Mouse (Mus musculus): ENCODE measurements around the gene Pfdn6. TPM values are rescaled to one million over a fixed set of nuclear protein-coding genes. Genes with fewer than 3 reads are reported as not detected.

Pfdn6 gene
- total RNA-seq, 1 experiment from 2014 or later, result 96.2 TPM

DNA sequence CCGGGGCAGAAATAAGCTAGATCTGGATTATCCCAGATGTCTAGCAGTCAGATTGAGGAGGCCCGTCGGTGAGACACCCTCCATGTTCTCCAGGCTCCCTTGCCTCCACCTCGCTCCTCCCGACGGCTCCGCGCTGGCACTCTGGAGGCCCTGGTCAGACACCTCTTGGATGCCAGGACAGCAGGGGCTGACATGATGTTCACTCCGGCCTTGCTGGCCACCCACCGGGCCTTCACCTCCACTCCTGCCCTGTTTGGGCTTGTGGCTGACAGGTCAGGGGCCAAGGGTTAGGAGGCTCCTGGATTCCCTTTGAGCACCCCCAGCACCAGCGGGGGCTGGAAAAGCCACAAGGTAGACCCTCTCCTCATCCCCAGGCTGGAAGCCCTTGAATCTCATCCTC lies 8.2 kb downstream of the Pfdn6 start:
- no peak for DNase-seq

DNA sequence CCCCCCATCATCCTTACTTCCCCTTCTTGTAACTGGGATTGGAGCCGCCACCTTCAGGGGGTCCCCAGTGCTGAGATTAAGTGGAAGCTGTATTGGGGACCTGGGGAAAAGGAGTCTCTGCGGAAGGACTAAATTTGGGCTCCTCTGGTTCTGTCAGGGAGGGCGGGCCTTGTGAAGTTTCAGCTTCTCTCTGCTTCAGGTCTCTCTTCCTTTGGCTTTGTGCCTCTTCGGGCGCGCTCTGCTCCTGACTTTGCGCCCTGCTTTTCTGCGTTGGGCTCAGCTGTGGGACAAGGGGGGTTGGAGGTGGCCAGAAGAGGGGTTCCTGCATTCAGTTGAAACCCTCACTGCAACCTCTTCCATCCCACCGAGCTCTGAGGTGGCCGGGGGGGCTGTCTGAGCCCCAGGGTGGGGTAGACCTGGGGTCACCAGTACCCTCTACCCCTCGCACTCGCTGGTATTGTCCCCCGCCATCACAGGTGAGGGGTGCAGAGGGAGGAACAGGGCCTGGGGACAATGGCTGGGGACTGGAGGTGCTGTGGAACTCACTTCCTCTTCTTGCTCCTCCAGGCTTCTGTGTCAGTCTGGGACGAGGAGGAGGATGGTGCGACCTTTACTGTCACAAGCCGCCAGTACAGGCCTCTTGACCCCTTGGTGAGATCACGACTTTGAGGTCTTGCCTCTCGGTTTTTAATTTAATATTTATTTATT lies 8.8 kb downstream of the Pfdn6 start:
- DNase-seq, result peak; percentile 28

DNA sequence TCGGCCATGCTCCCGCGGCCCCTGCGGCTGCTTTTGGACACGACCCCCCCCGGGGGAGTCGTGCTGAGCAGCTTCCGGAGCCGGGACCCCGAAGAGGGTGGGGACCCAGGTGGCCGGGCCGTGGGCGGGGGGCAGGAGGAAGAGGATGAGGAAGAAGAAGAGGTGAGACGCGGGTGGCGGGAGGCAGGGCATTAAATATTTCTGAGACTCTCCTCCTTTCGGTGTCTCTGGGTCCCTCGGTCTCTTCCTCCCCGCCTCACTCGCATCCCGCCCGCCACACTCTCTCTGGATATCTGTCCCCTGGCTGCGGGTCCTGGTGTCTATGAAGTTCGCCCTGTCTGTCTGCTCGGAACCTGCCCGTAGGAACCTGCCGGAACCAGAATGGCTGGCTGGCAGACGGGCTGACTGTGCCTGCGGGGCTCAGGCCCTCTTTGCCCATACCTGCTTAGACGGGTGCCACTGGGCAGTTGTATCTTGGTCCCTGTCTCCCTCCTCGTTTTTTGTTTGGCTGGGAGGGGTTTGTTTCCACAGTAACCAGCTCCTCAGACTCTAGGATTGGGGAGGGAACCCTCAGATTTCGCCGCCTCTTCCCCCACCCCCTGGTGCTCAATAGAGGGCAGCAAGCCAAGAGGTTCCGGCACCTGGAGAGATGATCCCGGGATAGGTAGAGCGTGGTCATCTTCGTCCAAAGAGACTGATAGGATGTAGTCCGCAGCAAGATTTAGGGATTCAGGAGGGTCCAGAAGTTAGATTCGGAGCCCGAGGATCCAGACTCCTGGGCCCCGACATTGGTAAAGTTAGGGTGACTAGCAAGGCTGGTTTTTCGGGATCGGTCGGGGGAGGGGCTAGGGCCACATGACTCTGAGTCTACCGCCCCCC lies 9.6 kb downstream of the Pfdn6 start:
- DNase-seq, result peak; percentile 73

DNA sequence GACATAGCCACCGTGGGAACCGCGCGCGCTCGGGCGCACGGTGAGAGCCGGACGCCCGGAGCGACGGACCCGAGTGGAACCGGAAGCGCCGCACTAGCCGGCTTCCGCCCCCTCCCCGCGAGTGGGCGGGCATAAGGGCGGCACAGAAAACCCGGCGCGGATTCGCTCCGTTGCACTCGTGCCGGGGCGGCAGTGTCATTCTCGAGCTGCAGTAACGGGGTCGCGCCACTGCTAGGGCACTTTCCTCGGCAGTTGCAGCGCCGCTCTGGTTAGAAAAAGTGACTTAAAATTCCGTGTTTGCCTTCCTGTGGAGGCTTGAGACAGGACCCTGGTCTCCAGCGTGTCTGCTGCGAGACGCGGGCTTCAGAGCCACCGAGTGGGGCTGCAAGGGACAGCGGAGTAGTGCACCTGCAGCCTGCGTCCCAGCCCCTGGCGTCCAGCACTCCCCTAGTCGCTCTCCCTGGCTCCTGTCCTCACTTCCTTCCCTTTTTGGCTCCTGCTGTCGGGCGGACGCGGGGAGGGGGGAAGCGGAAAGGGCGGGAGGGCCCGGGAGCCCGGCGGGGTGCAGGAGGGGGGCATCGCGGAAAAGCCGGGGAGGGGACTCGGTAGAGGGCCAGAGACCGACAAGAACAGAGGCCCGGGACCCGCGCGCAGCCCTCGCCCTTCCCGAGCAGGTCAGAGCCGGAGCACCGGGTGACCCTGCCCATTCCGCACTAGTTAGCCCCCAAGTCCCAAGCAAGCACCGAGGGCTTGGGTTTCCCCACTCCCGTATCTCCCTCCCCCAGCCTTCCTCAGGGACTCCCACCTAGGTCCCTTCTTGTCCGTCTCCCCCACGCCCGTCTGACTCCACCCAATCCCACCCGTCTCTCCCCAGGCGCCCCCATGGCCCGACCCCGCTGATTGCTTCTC lies 10.5 kb downstream of the Pfdn6 start, which contains the start of gene Rgl2:
Gene Rgl2 (plus strand): TSS at position 173 of the 909 bp plus-strand sequence.
- peak; percentile 97 for DNase-seq

DNA sequence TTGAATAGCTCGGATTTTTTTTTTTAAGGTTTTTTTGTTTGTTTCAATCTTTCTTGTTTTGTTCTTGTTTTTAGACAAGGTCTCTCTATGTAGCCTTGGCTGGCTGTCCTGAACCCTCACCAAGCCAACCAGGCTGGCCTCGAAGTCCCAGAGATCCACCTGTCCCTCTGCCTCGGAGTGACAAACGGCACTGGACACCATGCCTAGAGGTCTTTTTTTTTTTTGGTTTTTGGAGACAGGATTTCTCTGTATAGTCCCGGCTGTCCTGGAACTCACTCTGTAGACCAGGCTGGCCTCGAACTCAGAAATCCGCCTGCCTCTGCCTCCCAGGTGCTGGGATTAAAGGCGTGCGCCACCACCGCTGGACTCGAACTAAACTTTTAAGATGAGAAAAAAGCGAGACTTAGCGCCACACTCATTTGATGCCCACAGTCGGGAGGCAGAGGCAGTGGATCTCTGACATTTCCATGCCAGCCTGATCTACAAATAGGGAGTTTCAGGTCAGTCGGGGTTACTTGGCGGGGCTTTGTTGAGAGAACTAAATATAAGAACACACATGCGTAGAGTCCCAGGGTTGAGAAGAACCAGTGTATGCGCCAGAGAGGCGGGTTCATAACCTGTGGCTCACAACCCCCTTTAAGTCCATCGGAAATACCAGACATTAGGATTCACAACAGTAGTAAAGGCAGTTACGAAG lies 11.7 kb downstream of the Pfdn6 start:
- no peak for DNase-seq

DNA sequence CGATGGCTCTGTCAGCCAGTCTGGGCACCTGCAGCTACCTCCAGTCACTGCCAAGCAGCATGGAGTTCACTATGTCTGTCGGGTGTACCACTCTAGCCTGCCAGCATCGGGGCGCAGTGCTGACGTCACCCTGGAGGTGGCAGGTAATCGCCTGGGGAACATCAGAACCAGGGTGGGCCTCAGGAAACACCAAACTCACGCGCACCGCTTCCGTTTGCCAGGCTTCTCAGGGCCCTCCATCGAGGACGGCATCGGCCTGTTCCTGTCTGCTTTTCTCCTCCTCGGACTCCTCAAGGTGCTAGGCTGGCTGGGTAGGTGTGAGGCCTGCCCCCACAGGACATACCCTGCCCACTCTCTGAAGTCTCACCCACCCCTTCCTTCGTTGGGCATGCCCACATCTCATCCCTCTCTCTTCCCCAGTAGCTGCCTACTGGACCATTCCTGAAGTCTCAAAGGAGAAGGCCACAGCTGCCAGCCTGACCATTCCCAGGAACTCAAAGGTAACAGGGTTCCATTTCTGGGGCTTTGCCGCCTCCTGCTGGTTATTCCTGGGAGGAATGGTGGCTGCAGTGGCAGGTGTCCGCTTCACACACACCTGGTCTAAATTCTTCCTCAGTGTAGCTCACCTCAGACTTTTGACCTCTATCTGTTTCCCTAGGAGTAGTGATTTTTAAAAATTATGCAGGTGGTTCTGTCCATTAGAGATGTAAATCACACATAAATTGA lies 13.8 kb downstream of the Pfdn6 start:
- DNase-seq, result no peak

DNA sequence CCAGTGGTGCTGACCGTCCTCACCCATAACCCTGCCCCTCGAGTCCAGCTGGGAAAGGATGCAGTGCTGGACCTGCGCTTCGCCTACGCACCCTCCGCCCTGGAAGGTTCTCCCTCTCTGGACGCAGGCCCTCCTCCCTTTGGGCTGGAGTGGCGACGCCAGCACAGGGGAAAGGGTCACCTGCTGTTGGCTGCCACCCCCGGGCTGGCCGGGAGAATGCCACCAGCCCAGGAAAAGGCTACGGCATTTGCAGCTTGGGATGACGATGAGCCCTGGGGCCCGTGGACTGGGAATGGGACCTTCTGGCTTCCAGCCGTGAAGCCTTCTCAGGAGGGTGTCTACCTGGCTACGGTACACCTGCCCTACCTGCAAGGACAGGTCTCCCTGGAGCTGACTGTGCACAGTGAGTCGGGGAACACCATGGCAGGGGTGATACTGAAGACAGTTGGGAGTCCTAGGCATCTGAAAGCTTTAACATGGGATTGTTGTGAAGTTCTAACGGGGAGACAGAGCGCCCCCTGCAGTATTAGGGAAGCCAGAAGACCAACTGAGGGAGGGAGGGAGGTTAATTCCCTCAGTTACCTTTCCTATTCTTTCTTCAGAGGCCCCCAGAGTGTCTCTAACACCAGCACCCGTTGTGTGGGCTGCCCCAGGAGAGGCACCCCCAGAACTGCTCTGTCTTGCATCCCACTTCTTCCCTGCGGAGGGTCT lies 14.6 kb downstream of the Pfdn6 start:
- no peak for DNase-seq

DNA sequence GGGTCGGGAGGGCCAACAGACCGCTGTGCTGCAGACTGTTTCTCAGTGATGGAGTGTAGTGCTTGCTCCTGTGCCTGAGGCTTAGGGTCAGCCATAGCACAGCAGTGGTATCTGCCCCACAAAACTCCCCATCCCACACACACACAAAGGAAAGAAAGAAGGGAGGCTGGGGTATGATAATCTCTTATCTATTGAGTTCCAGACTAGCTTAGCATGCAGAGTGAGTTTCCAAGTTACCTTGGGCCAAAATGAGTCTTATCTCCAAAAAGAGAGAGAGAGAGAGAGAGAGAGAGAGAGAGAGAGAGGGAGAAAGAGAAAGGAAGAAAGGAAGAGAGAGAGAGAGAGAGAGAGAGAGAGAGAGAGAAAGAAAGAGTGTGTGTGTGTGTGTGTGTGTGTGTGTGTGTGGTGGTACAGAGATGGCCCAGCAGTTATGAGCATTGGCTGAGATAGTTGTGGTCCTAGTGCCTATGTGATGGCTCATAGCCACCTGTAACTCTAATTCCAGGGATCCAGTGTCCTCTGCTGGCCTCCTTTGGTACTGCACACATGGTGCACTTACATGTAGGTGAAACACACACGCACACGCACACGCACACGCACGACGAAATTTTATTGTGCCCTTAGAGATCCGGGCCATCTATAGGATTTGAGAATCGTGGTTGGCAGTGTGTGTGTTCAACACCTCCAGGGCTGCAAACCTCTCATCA lies 15.4 kb downstream of the Pfdn6 start:
- DNase-seq, result peak; percentile 70

DNA sequence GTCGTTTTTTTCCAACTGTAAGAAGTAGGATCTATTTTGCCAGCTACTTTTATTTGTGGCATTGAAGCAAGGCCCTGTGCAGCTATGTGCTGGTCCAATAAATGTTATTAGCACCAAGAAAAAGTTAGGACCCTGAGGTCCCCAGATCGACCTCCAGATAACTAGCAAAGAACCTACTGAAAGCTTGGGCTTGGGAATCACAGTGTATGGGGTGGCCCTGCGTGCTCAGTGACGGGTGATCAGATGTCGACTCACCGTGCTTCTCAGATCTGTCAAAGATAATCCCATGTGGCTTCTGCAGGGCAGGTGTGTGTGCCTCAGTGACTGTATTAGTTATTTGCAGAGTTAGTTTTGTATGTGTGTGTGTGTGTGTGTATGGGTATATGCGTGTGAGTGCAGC lies 18.8 kb downstream of the Pfdn6 start:
- no peak for DNase-seq

DNA sequence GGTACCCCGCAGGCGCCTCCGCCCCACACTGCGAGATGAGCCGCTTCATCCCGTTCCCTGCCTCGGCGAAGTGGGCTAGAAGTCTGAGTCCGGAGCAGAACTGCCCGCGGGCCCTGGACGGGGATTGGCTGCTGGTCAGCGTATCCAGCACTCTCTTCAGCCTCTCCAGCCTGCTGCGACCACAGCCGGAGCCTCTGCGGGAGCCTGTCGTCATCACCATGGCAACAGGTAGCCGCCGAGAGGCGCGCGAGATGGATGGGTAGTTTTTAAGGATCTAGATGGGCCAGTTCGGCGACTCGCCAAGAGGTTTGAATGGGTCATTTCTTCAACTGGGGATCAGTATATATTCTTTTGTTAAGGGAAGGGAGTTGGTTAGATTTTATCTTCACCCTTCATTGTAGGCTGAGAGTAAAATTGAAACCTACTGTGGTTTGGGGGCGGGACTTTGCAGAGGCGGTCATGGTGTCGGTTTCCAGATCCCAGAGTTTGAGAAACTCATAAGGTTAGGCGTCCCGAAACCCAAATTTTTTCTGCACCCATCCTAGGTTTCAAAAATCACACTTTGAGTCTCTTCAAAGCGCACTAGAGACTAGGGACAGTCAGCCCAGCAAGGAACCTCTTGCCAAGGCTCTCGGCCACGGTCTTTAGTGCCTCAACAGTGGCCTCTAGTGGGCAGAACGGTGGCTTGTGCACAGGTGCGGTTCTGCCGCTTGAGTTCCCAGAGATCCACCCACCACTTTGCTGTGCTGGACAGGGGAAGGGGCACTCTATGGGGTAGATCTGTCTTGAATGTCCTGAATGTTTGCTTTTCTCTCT lies 19.7 kb downstream of the Pfdn6 start:
- DNase-seq, result peak; percentile 90

DNA sequence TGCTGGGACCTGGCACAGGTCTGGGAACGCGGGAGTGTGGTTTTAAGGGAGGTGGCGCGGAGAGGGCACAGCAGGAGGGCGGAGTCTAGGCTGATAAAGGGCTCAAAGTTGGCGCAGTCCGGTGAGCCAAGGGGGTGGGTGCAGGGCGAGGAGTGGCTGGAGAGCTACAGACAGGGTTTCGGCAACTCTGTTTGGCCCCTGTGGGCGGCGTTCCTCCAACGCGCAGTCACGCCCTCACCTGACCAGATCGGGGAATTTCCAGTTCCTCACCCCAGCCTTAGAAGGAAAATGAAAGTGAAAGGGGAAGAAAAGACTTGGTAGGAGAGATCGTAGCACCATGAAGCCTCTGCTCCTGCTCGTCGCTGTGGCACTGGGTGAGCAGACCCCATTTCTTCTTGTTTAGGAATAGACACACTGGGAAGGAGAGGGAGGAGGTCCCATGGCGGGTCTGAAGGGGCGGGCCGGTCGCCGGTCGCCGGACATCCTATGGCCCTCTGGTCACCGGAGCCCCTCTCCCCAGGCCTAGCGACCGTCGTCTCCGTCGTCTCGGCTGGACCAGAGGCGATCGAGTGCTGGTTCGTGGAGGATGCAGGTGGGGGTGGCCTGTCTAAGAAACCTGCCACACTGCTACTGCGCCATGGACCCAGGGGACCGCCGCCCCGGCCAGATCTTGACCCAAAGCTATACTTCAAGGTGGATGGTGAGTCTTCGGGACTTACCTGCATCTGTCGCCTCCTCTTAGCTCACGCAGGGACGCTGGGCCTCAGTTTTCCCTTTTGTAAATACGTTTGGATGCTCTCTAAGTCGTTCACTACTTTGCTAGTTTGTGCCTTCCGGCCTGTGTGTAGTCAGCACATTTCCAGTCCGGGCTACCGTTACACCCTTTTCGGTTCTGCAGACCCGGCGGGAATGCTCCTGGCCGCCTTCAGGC lies 20.5 kb downstream of the Pfdn6 start:
- DNase-seq, result peak; percentile 93

DNA sequence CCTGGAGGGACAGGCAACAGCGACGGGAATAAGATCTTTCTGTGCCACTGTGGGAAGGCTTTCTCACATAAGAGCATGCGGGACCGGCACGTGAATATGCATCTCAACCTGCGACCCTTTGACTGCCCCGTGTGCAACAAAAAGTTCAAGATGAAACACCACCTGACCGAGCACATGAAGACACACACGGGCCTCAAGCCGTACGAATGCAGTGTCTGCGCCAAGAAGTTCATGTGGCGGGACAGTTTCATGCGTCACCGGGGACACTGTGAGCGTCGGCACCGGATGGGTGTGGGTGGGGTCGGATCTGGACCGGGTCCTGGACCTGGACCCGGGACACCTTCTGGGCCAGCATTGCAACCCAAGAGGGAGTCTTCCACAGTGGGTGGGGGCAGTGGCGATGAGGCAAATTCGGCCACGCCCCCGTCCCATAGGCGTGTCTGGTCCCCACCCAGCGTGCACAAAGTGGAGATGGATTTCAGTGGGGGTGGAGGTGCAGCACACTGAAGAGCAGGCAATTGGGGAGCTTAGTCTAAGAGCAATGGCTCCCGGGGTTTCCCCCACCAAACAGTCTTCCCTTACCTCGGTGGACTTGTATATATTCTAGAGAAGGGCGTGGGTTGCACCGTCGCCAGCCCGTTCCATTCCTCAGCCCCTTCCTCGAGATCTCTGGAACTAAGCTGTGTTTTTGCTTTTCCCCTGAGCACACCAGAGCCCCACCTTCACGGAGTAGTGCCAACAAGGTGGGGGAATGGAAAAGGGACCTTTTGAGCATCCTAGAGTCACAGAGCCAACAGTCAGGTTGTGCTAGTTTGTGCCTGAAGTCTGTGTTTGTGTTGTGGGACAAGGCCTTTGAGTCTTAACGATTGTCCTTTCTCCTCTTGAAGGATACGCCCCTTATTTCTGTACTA lies 21.6 kb downstream of the Pfdn6 start:
- peak; percentile 40 for DNase-seq

DNA sequence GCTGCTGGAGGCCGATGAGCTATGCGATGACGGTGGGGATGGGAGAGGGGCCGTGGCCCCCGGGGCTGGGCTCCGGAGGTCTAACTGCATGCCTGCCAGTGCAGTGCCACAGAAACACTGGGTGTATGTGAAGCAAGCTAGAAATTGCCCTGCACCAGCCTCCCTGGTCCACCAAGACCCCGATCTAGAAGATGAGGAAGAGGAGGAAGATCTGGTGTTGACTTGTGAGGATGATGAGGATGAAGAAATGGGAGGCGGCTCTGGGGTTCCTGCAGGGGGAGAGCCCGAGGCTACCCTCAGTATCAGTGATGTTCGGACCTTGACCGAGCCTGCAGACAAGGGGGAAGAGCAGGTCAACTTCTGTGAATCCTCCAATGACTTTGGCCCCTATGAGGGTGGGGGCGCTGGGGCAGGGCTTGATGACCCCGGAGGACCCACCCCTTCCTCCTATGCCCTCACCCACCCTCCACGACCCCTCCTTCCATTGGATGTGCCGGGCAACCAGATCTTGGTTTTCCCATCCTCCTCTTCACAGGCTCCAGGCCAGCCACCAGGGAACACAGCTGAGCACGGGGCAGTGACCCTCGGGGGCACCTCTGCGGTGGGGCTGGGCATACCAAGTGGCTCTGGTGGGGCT lies 22.4 kb downstream of the Pfdn6 start:
- no peak for DNase-seq

DNA sequence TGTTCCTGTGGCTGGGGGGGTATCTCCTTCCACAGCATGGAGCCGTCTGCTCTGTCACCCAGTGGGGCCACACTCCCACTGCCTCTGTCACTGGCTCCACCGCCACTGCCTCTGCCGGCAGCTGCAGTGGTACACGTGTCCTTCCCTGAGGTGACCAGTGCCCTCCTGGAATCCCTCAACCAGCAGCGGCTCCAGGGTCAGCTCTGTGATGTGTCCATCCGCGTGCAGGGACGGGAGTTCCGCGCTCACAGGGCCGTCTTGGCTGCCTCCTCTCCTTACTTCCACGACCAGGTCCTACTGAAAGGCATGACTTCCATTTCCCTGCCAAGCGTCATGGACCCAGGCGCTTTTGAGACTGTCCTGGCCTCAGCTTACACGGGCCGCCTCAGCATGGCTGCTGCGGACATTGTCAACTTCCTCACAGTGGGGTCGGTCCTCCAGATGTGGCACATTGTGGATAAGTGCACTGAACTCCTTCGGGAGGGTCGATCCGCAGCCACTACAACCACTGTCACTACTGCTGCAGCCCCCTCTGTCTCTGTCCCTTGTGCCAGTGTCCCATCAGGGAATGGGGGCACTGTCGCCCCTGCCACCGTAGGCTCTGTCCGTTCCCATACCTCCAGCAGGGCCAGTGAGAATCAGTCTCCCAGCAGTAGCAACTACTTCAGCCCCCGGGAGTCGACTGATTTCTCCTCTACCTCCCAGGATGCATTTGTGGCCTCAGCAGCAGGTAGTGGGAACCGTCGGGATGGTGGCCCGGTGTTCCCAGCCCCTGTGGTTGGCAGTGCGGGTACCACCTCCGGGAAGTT lies 23.1 kb downstream of the Pfdn6 start:
- DNase-seq, result peak; percentile 53

DNA sequence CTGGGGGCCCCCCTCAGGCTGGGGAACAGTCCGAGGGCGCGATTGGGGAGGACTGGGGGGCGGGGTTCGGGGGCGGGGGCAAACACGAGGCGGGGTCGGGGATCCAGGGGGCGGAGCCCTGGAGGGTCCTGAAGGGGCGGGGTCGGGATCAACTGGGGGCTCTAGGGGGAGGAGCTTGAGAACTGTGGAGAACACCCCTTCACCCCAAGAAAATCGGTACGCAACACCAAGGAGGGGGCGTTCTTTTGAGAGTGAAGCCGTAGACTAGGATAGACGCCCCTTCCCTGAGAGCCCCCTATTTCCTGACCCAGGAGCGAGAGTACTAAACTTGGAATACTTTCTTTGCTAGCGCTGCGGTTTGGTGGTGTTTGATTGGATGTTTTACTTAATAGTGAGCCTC lies 23.8 kb downstream of the Pfdn6 start:
- no peak for DNase-seq
